Mouse (Mus musculus) midbrain, embryonic 10.5 days (tissue): ENCODE results near the gene Shroom3. TPM values are rescaled to one million over a fixed set of nuclear protein-coding genes. Genes with fewer than 3 reads are reported as not detected.

Experiments
- DNase-seq: peaks from one replicate; pipeline ENCODE4 v3.0.0-alpha.2; 2017; ENCODE audit warnings: low spot score
- H3K27ac ChIP-seq: fragments of 300-500 bp; sonication (generic); replicated peaks from 2 replicates; pipeline ENCODE4 v1.5.1; 2016; ENCODE audit warnings: mild to moderate bottlenecking
- H3K27me3 ChIP-seq: fragments of 300-500 bp; sonication (generic); 2 replicates; pipeline ENCODE4 v1.6.1; 2016; ENCODE audit warnings: low read depth, mild to moderate bottlenecking; ENCODE audit not compliant: poor library complexity, severe bottlenecking
- H3K36me3 ChIP-seq: fragments of 300-500 bp; sonication (generic); 2 replicates; pipeline ENCODE4 v1.6.1; 2016; ENCODE audit warnings: mild to moderate bottlenecking, moderate library complexity
- H3K4me1 ChIP-seq: fragments of 300-500 bp; sonication (generic); 2 replicates; pipeline ENCODE4 v1.6.1; 2016
- H3K4me3 ChIP-seq: fragments of 300-500 bp; sonication (generic); 2 replicates; pipeline ENCODE4 v1.5.1; 2016; ENCODE audit warnings: mild to moderate bottlenecking, moderate library complexity
- H3K9me3 ChIP-seq: fragments of 300-500 bp; sonication (generic); replicated peaks from 2 replicates; pipeline ENCODE4 v1.6.1; 2016; ENCODE audit warnings: mild to moderate bottlenecking
- WGBS: fragments of 180-500 bp; shearing (Covaris S2); methylation state at CpG from one replicate; pipeline ENCODE4 v1.1.7; 2016; 5-methylcytosine and 5-hydroxymethylcytosine counted together
- polyA plus RNA-seq: library from polyadenylated mRNA; unstranded; fragments of >200 nt; fragmentation: Nextera tagmentation; extraction: Ambion mirVana; gene quantifications from 2 replicates; pipeline ENCODE4 v1.2.1, GENCODE M21; 2016

Gene Shroom3
- polyA plus RNA-seq, 1 experiment from 2014 or later: 8.3 TPM

- Histone ChIP-seq H3K36me3 (peaks cover 9% of the 10 kb centered on the region), H3K27me3 (no peaks in the 10 kb centered on the region), H3K4me1 (peaks cover 87% of the 10 kb centered on the region), H3K27ac (no peak overlapping the region; the same call in 1 of the 2 replicates), H3K4me3 (peak overlapping the region; percentile 87; the same call in 1 of the 2 replicates), H3K9me3 (no peaks in the 10 kb centered on the region)
- DNase-seq: no peak
- 60% methylated on average over 5 of the region's 5 CpGs for WGBS
Measured at GRCm38 (mm10) chr5:92900470-92900869, 217.2 kb downstream of the Shroom3 start.

- peaks cover 9% of the 10 kb centered on the region for H3K36me3 ChIP-seq
- 71% methylated on average over 7 of the region's 7 CpGs for WGBS
- H3K27ac ChIP-seq: no peak overlapping the region
- no peaks in the 10 kb centered on the region for H3K27me3 ChIP-seq
- DNase-seq: no peak
- H3K4me3 ChIP-seq: no peak overlapping the region
- H3K4me1 ChIP-seq: peaks cover 90% of the 10 kb centered on the region
- H3K9me3 ChIP-seq: no peaks in the 10 kb centered on the region
Measured at GRCm38 (mm10) chr5:92901870-92902269, 218.6 kb downstream of the Shroom3 start.

- no peak for DNase-seq
- Histone ChIP-seq H3K9me3 (peaks cover 16% of the 10 kb centered on the region), H3K4me1 (peaks cover 68% of the 10 kb centered on the region), H3K4me3 (peak overlapping the region; percentile 35; the same call in 1 of the 2 replicates), H3K27me3 (no peaks in the 10 kb centered on the region), H3K36me3 (peaks cover 31% of the 10 kb centered on the region), H3K27ac (peak overlapping the region; percentile 87)
- WGBS: 34% methylated on average over 9 of the region's 9 CpGs
Measured at GRCm38 (mm10) chr5:92905146-92905545, 221.9 kb downstream of the Shroom3 start.

GRCm38 (mm10) chr5:92905594-92906008 is 222.4 kb downstream of the Shroom3 start:
- Histone ChIP-seq H3K4me3 (peak overlapping the region; percentile 35), H3K4me1 (peaks cover 64% of the 10 kb centered on the region), H3K27ac (peak overlapping the region; percentile 87), H3K36me3 (peaks cover 35% of the 10 kb centered on the region), H3K9me3 (peaks cover 16% of the 10 kb centered on the region), H3K27me3 (no peaks in the 10 kb centered on the region)
- 2% methylated on average over 8 of the region's 8 CpGs for WGBS
- DNase-seq: peak; percentile 93

GRCm38 (mm10) chr5:92908227-92908626 is 225.0 kb downstream of the Shroom3 start:
- no peaks in the 10 kb centered on the region for H3K27me3 ChIP-seq
- peaks cover 52% of the 10 kb centered on the region for H3K4me1 ChIP-seq
- peaks cover 16% of the 10 kb centered on the region for H3K9me3 ChIP-seq
- H3K27ac ChIP-seq: 0 out of 2 replicates have a peak overlapping the region, but pooled peaks have one; percentile 3
- DNase-seq: no peak
- peaks cover 50% of the 10 kb centered on the region for H3K36me3 ChIP-seq
- 95% methylated on average over 4 of the region's 4 CpGs for WGBS
- H3K4me3 ChIP-seq: no peak overlapping the region

GRCm38 (mm10) chr5:92910838-92911237 is 227.6 kb downstream of the Shroom3 start:
- Histone ChIP-seq H3K36me3 (peaks cover 52% of the 10 kb centered on the region), H3K27ac (no peak overlapping the region), H3K27me3 (no peaks in the 10 kb centered on the region), H3K9me3 (peaks cover 16% of the 10 kb centered on the region), H3K4me1 (peaks cover 48% of the 10 kb centered on the region), H3K4me3 (no peak overlapping the region)
- no peak for DNase-seq
- WGBS: 89% methylated on average over 3 of the region's 3 CpGs

- Histone ChIP-seq H3K4me1 (peaks cover 66% of the 10 kb centered on the region), H3K4me3 (no peak overlapping the region), H3K36me3 (peaks cover 41% of the 10 kb centered on the region), H3K27ac (peak overlapping the region; percentile 50; the same call in 1 of the 2 replicates), H3K27me3 (no peaks in the 10 kb centered on the region), H3K9me3 (no peaks in the 10 kb centered on the region; the same call in 1 of the 2 replicates)
- 41% methylated on average over 10 of the region's 10 CpGs for WGBS
- DNase-seq: no peak
Measured at GRCm38 (mm10) chr5:92915421-92915820, 232.2 kb downstream of the Shroom3 start.

GRCm38 (mm10) chr5:92917755-92918154 is 234.5 kb downstream of the Shroom3 start:
- 79% methylated on average over 6 of the region's 6 CpGs for WGBS
- Histone ChIP-seq H3K36me3 (peaks cover 50% of the 10 kb centered on the region), H3K4me3 (no peak overlapping the region), H3K9me3 (no peaks in the 10 kb centered on the region), H3K27ac (peak overlapping the region; percentile 82), H3K4me1 (peaks cover 60% of the 10 kb centered on the region), H3K27me3 (no peaks in the 10 kb centered on the region)
- no peak for DNase-seq

GRCm38 (mm10) chr5:92918170-92918569 is 234.9 kb downstream of the Shroom3 start:
- peak; percentile 53 for DNase-seq
- H3K4me3 ChIP-seq: peak overlapping the region; percentile 18; the same call in 1 of the 2 replicates
- peaks cover 52% of the 10 kb centered on the region for H3K36me3 ChIP-seq
- no peaks in the 10 kb centered on the region for H3K9me3 ChIP-seq
- H3K27ac ChIP-seq: peak overlapping the region; percentile 82
- WGBS: 20% methylated on average over 10 of the region's 10 CpGs
- peaks cover 60% of the 10 kb centered on the region for H3K4me1 ChIP-seq
- no peaks in the 10 kb centered on the region for H3K27me3 ChIP-seq

GRCm38 (mm10) chr5:92918866-92919265 is 235.6 kb downstream of the Shroom3 start:
- H3K27me3 ChIP-seq: no peaks in the 10 kb centered on the region
- WGBS: 12% methylated on average over 9 of the region's 9 CpGs
- DNase-seq: no peak
- peak overlapping the region; percentile 18; the same call in 1 of the 2 replicates for H3K4me3 ChIP-seq
- peaks cover 58% of the 10 kb centered on the region for H3K4me1 ChIP-seq
- peak overlapping the region; percentile 82 for H3K27ac ChIP-seq
- H3K36me3 ChIP-seq: peaks cover 51% of the 10 kb centered on the region
- H3K9me3 ChIP-seq: no peaks in the 10 kb centered on the region

GRCm38 (mm10) chr5:92919390-92919789 is 236.2 kb downstream of the Shroom3 start:
- no peak for DNase-seq
- H3K36me3 ChIP-seq: peaks cover 51% of the 10 kb centered on the region
- H3K27ac ChIP-seq: peak overlapping the region; percentile 82
- H3K4me1 ChIP-seq: peaks cover 58% of the 10 kb centered on the region
- H3K27me3 ChIP-seq: no peaks in the 10 kb centered on the region
- no peaks in the 10 kb centered on the region for H3K9me3 ChIP-seq
- H3K4me3 ChIP-seq: no peak overlapping the region
- 54% methylated on average over 14 of the region's 14 CpGs for WGBS

- no peaks in the 10 kb centered on the region for H3K9me3 ChIP-seq
- DNase-seq: no peak
- H3K27me3 ChIP-seq: no peaks in the 10 kb centered on the region
- H3K4me3 ChIP-seq: no peak overlapping the region
- WGBS: 92% methylated on average over 8 of the region's 8 CpGs
- peaks cover 57% of the 10 kb centered on the region for H3K4me1 ChIP-seq
- no peak overlapping the region for H3K27ac ChIP-seq
- peaks cover 52% of the 10 kb centered on the region for H3K36me3 ChIP-seq
Measured at GRCm38 (mm10) chr5:92920984-92921383, 237.7 kb downstream of the Shroom3 start.

GRCm38 (mm10) chr5:92921728-92922127 is 238.5 kb downstream of the Shroom3 start:
- Histone ChIP-seq H3K4me3 (no peak overlapping the region), H3K4me1 (peaks cover 52% of the 10 kb centered on the region), H3K9me3 (no peaks in the 10 kb centered on the region), H3K27ac (no peak overlapping the region), H3K36me3 (peaks cover 56% of the 10 kb centered on the region), H3K27me3 (no peaks in the 10 kb centered on the region)
- 86% methylated on average over 8 of the region's 8 CpGs for WGBS
- DNase-seq: no peak
